Mouse (Mus musculus) inflammation-experienced regulatory T-cells, adult 6 months (primary cell): Measurements from ENCODE around the gene E030025P04Rik. TPM values are rescaled to one million over a fixed set of nuclear protein-coding genes. Genes with fewer than 3 reads are reported as not detected.

ENCODE experiments used
- ATAC-seq: one replicate; pipeline ENCODE4 v1.8.0; 2017
- polyA plus RNA-seq, 3 experiments: library from polyadenylated mRNA; unstranded; fragments of 100-300 nt; shearing (Covaris generic); gene quantifications; one replicate each; pipeline ENCODE4 v1.2.1; 2017

The E030025P04Rik gene
- polyA plus RNA-seq, result not detected

GRCm38 (mm10) chr11:109144236-109144635 is at the start of gene E030025P04Rik:
E030025P04Rik (minus strand) TSS chr11:109144369.
- ATAC-seq, result no peak

DNA sequence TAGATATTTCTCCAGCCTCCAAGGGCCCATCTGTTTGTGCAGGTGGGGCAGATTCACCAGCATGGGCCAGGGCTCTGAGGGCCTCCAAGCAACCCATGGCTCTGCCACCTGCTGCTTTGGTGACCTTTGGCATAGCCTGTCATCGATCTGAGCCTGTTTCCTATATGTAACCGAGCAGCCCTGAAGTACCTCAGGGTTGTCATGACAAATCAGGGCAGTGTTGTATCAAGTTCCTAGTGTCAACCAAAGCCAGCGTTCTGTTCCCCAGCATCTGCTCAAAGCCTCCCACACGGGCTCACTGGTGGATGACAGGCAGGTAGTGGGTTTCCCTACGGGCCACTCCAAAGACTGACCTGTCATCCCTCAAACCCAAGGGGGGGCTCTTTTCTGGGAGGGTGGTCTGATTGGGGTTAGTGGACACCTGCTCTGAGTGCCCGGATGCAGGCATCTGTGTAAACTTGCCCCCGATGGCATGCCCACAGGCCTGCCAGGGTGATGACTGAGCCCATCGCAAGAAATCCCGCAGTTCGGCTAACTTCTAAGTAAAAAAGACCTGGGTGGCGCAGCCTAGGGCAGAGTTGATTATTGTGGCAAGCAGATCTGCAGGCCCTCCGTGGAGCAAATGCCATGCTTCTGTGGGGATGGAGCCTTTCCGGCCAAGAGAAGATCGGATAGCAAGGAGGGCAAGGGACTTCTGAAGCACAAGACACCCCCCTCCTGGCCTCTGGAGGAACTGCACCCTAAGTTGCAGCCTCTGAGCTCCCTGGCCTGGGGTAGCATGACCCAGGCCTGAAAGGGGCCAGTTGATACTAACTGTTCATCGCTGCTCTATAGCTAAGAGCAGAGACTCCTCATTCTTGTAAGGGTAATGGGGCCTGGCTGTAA is 48.7 kb upstream of the E030025P04Rik start:
- no peak for ATAC-seq

DNA sequence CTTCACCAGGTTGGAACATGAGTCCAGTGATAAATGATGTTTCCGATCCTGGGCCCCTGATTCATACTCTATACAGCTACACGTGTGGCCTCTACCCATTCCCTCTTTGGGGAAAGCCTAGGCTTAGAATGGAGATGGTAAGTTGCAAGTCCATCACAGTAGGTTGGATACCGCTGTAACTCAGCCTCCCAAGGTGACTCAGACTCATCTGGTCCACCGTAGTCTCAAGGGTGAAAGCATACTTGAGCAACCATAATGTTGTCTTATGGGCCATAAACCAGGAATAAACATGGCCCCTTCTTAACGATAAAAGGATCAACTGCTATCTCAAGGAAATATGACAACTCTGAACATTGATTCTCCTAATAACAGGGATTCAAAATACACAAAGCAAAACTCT is 44.1 kb upstream of the E030025P04Rik start:
- no peak for ATAC-seq

DNA sequence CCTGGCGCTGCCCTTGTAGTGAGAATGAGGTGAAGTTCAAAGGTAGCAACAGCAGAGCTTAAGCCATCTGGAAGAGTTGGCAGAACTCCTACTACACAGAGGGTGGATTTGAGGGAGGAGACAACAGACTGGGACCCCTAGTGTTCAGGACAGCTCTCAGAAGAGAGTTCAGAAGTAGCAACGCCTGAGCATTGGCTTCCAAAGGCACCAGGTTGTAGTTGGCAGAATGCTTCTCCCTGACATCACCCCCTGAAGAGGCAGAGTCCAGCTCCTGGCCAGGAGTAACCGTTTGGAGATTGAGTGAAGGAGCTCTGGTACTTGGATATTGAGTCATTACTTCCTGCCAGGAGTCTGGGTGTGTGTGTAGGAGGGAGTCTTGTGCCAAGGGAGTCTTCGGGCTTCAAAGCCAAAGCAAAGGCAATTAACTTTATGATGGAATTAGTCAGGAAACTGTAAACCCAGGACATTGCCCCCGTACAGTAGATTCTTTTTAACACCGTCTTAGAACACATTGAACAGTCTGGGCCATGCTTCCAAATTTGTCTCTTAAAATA is 43.5 kb upstream of the E030025P04Rik start:
- no peak for ATAC-seq

- ATAC-seq, result no peak
These were observed 36.9 kb upstream of the E030025P04Rik start for GRCm38 (mm10) chr11:109181118-109181517.

DNA sequence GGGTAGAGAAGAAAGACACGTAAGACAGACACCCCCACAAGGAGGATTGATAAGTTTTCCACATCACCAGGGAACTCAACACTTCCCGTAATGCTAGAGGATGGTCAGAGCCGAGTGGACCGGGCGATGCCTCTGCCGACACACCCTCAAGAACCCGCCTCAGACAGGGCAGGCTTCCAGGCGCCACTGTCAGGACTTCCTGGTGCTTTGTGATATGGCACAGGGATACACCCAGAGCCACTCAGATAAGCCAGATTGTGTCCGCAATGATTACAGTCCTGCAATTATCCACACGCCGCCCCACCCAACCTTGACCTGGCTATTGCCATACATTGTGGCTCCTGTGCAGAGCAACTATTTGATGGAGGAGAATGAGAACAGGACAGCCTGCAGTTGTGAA is 36.1 kb upstream of the E030025P04Rik start:
- ATAC-seq, result no peak

GRCm38 (mm10) chr11:109178788-109179518 is 34.8 kb upstream of the E030025P04Rik start:
- ATAC-seq, result no peak

DNA sequence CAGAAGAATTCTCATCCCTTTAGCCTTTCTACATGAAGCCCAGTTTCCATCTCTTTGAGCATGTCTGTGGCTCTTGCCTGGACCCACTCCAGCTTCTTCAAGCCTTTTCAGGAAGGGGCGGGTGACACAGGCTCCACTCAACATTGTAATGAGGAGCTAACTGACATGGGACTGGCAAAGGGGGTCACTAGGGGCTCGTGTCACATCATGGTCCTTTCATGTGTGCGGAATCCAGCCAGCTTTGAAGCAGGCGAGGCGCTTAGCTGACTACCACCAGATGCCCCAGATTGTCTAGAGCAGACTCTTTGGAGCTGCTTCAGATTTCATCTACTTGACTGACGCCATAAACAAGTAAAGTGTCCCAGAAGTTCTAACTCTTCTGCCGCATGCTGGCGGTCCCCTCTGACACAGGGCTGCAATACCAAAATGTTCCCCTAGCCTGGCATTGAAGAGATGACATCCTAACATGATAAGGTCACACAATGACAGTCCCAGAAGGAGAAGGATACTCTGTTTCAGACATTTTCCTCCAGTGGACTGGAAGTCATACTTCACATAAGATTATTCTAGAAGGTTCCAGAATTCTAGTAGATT is 31.3 kb upstream of the E030025P04Rik start:
- ATAC-seq, result no peak

GRCm38 (mm10) chr11:109172224-109172623 is 28.1 kb upstream of the E030025P04Rik start:
- ATAC-seq, result no peak

GRCm38 (mm10) chr11:109170771-109171170 is 26.6 kb upstream of the E030025P04Rik start:
- ATAC-seq, result no peak

- no peak for ATAC-seq
These were observed 13.5 kb upstream of the E030025P04Rik start for GRCm38 (mm10) chr11:109157694-109158093.

DNA sequence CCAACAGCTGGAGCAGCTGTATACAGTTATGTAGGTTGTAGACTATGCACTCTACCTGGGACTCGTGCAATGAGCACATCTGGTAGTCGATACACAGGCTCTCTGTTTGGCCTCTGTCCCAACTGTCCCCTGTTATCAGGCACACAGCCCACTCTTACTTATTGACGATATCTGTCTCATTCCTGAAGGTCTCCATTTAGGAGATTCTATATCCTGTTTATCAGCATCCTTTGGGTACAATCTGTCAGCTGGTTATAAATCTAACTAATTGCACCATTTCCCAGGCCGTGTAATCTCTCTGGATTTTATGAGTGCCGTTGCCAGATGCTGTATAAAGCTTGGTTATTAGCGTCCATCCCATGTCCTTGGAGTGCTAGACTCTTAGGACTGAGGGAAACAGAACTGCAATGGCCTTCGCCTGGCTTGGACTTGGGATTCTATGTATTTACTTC is 747 bp upstream of the E030025P04Rik start:
- ATAC-seq, result no peak

DNA sequence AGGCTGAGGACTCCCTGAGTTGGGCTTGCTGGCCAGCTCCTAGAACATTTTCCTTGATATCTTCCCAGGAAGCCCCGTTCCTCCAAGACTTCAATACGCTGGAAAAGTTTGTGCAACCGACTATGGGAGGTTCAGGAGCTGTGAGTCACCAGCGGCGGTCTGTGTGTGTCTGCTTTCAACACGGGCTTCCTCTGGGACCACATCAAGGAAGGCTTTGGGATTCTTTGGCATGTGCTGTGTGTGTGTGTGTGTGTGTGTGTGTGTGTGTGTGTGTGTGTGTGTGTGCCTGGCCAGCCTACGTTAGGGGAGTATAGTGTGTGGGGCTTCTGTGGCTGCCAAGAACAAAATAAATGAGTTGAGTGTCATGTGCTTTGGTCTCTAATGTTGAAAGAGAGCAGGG is 17.7 kb downstream of the E030025P04Rik start:
- no peak for ATAC-seq

DNA sequence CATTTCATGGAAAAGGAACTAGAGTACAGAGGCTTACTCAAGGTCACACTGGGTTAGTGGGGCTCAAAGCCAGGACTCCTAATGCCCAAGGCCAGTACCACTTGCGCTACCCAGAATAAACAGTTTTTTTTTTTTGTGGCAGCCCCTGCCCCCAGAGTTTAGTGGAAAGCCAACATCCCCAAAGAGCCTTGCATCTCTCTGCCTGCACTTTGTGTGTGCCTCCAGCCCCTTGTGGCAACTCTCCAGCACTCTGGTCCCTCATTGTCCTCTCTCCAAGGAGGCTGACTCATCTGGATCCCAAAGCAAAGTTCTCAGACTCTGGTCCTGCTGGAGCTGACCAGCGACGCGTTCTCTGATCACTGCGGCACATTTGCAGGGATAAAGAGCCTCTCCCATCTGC is 18.7 kb downstream of the E030025P04Rik start:
- ATAC-seq, result no peak

DNA sequence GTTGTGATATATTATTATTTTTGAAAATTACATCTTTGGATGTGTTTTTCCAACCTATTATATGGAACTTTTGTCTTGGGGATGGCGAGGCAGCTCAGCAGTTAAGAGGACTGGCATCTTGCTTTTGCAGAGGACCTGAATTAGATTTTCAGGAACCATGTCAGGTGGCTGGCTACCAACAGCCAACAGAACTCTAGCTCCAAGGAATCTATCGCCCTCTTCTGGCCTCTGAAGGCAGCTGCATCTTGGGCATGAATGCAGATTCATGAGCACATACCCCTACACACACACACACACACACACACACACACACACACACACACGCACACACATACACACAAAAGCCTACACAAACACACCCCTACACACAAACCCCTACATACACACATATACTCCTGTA is 19.9 kb downstream of the E030025P04Rik start:
- ATAC-seq, result no peak

DNA sequence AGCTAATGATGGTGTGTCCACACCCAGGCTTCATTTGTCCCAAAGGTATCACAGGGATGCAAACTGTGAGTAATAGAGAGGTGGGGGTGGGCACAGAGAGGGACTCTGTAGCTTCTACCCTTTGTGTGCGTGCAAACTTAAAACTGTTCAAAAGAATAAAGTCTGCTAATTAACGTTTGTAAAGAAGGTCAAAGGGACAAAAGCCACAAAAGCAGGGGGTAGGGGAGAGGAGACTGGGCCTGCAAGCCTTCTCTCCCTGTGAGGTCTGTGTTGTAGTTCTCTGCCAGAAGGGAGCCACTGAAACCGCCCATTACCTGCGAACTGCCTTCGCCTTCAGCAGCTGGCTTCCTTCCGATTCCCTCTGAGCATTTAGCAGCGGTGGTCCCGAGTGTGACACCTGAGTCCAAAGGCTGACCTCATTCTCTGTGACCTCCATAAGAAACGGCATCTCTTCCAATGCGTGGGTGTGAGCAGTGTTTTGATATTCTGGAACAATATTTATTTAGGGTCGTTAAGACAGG is 34.3 kb downstream of the E030025P04Rik start:
- ATAC-seq, result no peak

GRCm38 (mm10) chr11:109109056-109109455 is 35.1 kb downstream of the E030025P04Rik start:
- no peak for ATAC-seq

GRCm38 (mm10) chr11:109107518-109108205 is 36.5 kb downstream of the E030025P04Rik start:
- ATAC-seq, result no peak

- no peak for ATAC-seq
These were observed 37.4 kb downstream of the E030025P04Rik start for GRCm38 (mm10) chr11:109106751-109107150.

GRCm38 (mm10) chr11:109106181-109106580 is 38.0 kb downstream of the E030025P04Rik start:
- ATAC-seq, result no peak

DNA sequence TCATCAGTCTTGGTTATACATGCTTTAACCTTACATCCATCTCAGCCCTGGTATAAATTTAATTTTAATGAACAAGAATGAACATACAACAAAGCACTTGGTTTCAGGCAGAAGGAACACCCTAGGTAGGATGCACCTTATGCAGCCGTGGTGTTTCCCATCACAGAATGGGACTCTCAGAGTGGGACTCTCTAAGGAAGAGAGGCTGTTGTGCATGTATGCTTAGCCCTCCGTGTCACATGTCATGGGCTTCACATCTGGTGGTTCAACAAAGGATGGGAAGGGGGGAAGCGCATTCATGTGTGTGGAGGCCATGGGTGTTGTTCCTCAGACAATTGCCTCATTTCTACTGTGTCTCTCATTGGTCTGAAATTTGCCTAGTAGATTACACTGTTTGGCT is 40.8 kb downstream of the E030025P04Rik start:
- ATAC-seq, result no peak

- ATAC-seq, result no peak
These were observed 41.5 kb downstream of the E030025P04Rik start for GRCm38 (mm10) chr11:109102646-109103045.
